Mouse (Mus musculus) layer of hippocampus, adult 18-20 months (tissue): ENCODE results near the gene Trim13. TPM values are rescaled to one million over a fixed set of nuclear protein-coding genes. Genes with fewer than 3 reads are reported as not detected.
A peak's percentile ranks its signal among the peaks of the same experiment; 100 is the strongest.
"Not testable (repeated sequence)": the region's sequence is repeated elsewhere in the genome, so short reads cannot be mapped to it uniquely, and the experiment has no call there.

Experiments used
- DNase-seq, 2 experiments: peaks; one replicate each; pipeline ENCODE4 v3.0.0; 2022; ENCODE audit warnings: low spot score in 2 of 2
- long read RNA-seq: library from polyadenylated mRNA; stranded (forward); transcript quantifications from one replicate; pipeline ENCODE4 v2.0.0, GENCODE M21; 2021
- total RNA-seq, 2 experiments: library from RNA; stranded (reverse); gene quantifications; 2 replicates each; pipeline ENCODE4 v1.2.3; 2021

Gene Trim13
- total RNA-seq = 10 to 100 TPM; 12.1 to 12.5 TPM
- long read RNA-seq, partial matches to known transcripts = 3 of 6 reads
- long read RNA-seq, other reads (novel, unspliced or antisense) = 0 of 6 reads

DNA sequence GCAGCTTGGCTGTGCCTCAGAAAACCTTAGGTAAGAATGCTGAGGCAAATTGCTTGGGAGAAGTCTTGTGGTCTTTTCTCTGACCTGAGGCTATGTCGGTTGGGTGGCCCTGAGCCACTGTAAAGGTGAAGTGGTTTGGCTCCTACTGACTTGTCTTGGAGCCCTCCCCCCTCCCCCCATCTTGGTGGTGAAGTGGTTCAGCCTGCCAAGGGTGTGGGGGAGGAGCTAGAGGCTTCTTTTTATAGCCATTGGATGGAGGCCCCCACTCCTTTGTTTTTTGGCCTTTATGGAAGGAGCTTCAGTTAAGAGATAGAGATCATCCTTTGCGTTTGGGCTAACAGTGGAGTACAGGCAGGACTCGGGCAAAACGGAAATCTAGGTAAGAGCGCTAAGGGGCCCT, at the start of gene Trim13:
Trim13 (plus strand) TSS at position 280 of the 400 bp plus-strand sequence.
- DNase-seq = no peak

DNA sequence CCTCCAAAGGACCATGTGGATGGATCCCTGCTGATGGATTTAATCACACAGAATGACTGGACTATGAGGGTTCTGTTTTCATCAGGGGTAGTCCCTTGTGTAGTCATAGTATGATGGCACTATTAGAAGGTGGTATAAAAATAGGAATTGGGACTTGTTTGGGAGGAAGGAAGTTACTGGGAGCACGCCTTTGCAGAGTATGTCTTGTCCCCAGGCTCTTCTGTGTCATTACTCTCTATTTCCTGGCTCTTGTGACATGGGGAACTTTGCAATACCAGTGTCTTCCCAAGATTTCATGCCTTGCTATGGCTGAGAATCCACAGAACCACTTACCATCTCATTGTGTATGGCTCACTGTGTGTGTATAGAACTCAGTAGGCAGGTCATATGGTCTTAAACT, 49.4 kb upstream of the Trim13 start:
- no peak for DNase-seq

DNA sequence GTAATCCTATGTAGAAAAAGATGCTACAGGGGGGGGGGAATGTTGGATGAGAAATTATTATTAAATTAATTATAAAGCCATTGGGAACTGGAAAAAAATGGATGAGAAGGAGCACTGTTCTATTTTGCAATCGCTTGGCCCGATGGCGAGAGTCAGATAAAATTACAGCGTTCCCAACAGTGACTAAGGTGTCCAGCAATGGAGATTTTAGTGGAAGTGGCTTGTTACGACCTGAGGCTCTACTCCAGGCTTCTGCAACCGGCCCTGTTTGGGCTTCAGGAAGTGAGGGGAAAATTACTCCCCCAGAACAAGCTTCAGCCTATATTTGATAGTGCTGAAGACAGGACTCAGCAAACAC, 42.1 kb upstream of the Trim13 start:
- DNase-seq = no peak

- DNase-seq = peak; percentile 97 to 99
Observed at GRCm38 (mm10) chr14:61556289-61557147, 41.5 kb upstream of the Trim13 start, which contains the start of gene Spryd7. Gene Spryd7 (minus strand): TSS chr14:61556886.

DNA sequence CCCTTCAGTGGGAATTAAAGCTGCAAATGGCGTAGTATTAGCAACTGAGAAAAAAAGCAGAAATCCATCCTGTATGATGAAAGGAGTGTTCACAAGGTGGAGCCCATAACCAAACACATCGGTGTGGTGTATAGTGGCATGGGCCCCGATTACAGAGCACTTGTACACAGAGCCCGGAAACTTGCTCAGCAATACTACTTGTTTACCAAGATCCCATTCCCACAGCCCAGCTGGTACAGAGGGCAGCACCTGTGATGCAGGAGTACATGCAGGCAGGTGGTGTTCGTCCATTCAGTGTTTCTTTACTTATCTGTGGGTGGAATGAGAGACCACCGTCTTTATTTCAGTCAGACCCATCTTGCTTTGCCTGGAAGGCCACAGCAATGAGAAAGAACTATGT, 39.1 kb upstream of the Trim13 start:
- DNase-seq = no peak

DNA sequence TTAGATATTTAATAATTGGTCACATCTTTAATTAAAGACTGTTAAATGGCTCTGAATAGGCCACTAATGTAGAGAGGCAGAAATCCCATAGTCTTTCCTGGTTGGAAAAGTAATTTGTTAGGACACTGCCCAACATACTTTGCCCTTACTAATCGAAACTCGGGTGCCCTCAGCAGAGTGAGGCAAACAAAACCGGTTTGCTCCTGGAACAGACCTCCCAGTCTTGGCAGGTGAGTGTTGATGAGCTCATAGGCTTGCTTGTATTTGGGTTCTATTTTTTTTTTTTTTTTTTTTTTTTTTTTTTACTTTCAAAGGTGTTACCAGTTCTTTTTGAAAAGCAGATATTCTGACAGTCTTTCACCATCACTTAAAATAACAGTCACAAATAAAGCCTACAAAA, 38.2 kb upstream of the Trim13 start:
- DNase-seq = no peak

DNA sequence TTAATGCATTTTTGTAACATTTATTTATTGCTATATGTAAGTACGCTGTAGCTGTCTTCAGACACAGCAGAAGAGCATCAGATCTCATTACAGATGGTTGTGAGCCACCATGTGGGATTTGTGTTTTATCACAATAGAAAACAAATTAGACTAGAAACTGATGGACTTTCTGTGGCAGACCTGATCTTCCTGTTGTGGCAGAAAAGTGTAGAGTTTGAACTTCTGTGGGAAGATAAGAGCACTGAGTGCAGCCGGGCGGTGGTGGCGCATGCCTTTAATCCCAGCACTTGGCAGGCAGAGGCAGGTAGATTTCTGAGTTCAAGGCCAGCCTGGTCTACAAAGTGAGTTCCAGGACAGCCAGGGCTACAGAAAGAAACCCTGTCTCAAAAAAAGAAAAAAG, 31.8 kb upstream of the Trim13 start:
- not testable (repeated sequence) for DNase-seq

DNA sequence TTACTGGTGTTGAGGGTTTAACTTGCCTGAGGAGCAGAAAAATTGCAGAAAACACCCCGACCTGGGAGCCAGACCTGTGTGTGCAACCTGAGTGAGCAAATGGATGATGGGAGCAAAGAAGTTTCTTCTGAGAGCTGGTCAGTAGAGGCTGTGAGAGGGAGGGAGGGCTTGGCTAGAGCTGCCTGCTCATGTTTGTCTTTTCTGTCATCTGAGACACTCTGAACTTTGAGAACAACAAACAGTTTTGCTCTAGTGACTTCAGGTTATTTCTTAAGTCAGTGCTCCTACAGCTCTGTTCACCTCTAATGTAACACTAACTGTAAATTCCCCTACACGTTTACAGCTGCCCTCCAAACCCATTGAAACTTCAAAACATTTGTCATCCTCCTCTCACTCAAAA, 28.7 kb upstream of the Trim13 start:
- no peak for DNase-seq

DNA sequence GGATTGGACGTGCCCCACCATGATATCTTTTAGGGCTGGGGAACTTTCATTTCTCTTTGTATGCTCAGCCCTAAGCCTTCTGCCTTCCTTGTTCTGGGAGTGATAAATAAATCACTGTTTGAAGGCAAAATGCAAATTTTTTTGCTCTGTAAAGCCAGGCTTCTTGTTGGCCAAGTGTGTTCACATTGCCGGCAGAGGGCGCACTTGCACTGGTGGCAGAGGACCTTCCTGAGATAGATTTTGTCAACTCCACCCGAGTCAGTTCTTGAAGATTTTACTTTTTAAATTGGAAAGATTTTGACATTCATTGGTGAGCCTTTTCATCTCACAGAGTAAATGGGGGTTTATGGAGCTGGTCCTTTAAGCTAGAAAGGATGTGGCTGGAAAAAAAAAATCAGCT, 26.7 kb upstream of the Trim13 start:
- peak; percentile 54 to 87 for DNase-seq

DNA sequence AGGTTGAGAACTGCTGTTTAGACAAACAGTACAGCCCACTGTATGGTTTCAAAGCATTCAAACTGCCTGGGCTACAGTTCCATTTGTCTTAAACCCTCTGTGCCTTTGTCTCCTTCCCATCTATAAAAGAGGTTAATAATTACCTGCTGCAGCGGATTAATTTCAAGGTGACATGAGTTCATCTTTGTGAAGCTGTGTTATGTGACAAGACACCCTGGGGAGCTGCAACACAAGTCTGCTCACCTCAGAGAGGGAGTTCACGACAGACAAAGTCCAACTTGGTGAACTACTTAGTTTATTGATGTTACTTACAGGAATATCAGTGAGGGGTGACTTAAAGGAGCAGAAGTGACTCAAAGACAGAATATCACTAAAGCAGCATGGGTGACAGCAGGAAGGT, 25.9 kb upstream of the Trim13 start:
- no peak for DNase-seq

DNA sequence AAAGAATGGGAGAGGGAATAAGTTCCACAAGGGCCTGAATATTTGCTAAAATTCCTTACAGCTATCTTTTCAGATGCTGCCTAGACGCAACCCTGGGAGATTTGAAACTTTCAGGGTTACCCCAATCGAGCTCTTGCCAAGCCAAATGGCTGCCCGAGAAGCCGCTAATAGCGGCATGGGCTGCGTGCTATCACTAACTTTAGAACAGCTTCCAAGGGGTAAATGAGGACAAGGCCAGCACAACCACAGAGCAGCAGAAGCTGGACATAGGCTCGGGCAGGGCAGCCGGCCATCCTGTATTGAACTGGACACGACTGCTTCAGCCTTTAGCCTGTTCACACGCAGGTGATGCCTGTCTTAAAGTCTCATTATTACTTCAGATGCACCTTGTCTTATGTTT, 23.0 kb upstream of the Trim13 start:
- DNase-seq = no peak

- no peak for DNase-seq
Observed at GRCm38 (mm10) chr14:61575941-61576340, 22.1 kb upstream of the Trim13 start.

- no peak for DNase-seq
Observed at GRCm38 (mm10) chr14:61589288-61590065, 8.6 kb upstream of the Trim13 start.

DNA sequence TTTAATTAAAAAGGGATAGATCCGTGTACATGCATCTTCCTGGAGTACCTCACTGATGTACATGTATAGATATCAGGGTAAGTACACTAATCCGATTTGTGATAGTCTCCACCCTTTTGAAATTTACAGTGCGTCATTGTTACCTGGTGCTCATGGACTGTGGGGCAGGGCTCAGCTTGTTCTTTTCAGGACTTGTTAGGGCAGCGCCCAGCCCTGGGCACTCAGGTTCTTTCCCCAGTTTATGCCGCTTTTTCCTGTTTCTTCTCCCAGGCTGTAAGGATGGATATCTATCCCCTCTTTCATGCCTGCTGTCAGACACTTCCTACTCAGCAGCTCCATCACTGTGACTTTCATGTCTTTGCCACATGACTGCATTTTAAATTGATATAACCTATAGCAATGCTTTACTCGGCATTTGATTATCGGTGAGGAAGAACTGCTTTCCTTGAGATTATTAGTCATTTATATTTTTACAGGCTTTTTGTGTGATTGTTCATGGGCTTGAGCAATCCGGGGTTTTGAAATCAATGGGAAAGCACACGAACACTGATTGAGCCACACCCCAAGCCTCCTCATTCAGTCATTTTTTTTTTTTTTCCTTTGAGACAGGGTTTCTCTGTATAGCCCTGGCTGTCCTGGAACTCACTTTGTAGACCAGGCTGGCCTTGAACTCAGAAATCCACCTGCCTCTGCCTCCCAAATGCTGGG, 1.2 kb upstream of the Trim13 start:
- no peak for DNase-seq

DNA sequence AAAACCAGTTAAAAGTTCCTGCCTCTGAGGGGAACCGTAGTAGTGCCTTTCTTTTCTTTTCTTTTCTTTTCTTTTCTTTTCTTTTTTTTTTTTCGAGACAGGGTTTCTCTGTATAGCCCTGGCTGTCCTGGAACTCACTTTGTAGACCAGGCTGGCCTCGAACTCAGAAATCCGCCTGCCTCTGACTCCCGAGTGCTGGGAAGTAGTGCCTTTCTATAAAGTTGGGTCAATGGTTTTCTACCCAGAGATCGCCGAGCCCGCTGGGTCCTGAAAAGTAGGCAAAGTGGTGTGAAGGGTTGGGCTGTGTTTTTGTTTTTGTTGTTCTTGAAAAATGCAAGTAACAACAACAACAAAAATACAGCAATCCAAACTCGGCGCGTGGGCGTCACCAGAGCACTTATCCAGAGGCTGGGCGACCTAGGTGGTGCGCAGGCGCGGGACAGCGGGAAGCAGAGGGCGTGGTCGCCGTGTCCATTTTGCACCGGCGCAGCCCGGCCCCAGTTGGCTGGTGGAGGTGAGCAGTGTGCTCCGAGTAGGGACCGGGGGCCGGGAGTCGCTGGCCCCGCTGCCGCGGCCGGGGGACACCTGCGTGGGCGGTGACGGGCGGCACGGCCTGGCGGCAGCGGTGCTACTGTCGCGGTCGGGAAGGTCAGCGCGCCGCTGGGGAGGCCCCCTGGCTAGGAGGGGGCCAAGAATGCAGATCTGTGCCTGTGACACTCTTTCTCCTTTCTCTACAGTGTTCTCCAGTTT, 1.2 kb downstream of the Trim13 start:
- peak; percentile 86 to 89 for DNase-seq

DNA sequence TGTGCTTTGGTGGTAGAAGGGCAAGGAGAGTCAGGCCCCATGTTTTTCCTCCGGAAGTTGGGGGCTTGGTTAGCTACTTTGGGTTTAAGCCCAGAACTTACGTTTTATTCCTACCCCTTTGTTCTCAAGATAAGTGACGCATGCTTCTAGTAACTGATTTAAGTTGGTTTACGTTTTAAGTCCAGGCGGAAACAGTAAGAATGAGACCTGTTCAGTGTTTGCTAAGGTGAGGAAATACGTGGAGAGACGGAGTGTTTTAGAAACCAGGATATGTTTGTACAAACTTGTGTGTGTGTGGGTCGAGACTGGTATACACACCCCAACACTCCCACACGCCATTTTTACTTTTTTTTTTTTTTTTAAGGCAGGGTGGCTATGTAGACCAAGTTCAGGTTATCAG, 3.3 kb downstream of the Trim13 start:
- no peak for DNase-seq

DNA sequence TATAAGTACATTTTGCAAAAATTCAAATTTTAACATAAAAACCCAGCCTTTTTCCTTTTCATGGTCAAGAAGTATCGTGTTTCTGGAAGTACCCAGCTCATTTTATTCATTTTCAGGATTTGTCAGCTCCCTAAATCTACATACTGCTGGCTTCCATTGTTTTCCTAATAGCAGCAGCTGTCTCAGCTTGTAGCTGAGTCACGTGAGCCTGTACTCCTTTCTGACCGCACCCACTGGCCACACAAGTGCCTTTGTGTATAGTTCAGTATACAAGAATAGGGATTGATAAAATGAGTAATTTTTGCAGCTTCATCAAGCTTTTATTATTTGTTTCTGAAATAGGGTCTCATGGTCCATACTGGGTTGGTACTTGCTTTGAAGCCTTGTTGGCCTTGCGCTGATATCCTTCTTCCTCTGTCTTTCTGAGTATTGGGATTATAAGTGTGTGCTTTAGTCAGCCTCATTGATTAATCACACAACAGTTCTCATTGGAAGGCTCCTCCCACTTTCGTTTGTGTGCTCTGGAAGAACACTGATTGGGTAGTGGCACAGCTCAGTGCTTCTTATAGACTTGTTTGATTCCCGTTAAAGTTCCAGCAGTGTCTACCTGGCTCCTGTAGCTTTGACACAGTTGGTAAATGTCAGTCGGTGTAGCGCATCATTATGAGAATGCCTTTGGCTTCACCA, 5.2 kb downstream of the Trim13 start:
- peak in 1 of 2 experiments; percentile 32 for DNase-seq

- peak in 1 of 2 experiments; percentile 42 for DNase-seq
Observed at GRCm38 (mm10) chr14:61604081-61604480, 6.0 kb downstream of the Trim13 start.

- not testable (repeated sequence) for DNase-seq
Observed at GRCm38 (mm10) chr14:61606088-61606487, 8.0 kb downstream of the Trim13 start.

DNA sequence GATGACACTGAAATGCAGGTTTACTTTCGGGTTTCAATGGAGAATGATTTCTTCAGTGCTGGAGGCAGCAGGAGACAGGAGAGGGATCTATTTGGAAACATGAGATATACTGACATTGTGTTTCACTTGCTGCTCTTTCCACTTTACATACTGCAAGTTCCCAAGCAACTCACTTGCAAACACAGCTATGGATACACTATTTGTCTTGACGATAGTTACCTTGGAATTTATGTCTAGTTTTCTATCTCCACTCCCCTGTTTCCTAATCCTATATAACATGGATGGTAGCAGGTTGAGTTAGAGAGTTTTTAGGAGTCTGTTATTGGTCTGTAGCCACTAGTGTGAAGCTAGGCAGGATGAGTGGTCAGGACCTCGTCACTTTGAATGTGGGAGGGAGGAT, 9.1 kb downstream of the Trim13 start, which contains the start of gene Kcnrg:
Kcnrg (plus strand) TSS at position 301 of the 400 bp plus-strand sequence.
- DNase-seq = no peak
